Comparison of ENCODE assay signal across 1 mouse cellular context in the genomic region with DNA sequence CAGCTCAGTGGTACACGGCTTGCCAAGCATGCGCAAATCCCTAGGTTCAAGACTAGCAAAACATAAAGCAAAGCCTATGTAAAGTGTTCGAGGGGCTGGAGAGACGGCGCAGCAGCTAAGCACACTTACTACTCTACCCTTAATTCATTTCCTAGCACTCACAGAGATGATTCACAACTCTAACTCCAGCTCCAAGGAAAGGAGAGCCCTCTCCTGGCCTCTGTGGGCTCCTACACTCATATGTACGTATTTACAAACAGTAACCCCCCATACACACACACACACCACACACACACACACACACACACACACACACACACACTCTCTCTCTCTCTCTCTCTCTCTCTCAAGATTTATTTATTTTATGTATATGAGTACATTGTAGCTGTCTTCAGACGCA.
TF ChIP-seq lines count a peak whose summit lies in the region.

No protein-coding gene starts in this region.

TF ChIP-seq in MEL, 35 proteins besides CTCF, POLR2A, EP300 and RAD21:
- 0 out of 2 replicates have a peak, but pooled peaks have one; percentile 10 for TF ChIP-seq ETS1 (IDR thresholded peaks at IDR 0.05; ENCODE audit: low read depth, low read length)
- no peak for TF ChIP-seq UBTF (IDR thresholded peaks at IDR 0.05; ENCODE audit: borderline replicate concordance, insufficient read depth, low read depth, low read length)
- TF ChIP-seq SIN3A (IDR thresholded peaks at IDR 0.05; ENCODE audit: low read length): 0 out of 2 replicates have a peak, but pooled peaks have one; percentile 24
- peak; percentile 40 for TF ChIP-seq SMC3 (IDR thresholded peaks at IDR 0.05; ENCODE audit: low read depth, low read length)
- TF ChIP-seq ZC3H11A (IDR thresholded peaks at IDR 0.05; ENCODE audit: low read depth, low read length): peak; percentile 23; the same call in 1 of the 2 replicates
- no peak for TF ChIP-seq MAFK (IDR thresholded peaks at IDR 0.05; ENCODE audit: borderline replicate concordance, low read depth, low read length)
- TF ChIP-seq MXI1 (IDR thresholded peaks at IDR 0.05; ENCODE audit: low read depth, low read length): 0 out of 2 replicates have a peak, but pooled peaks have one; percentile 9
